Mouse (Mus musculus): ENCODE data around the gene Pias1. TPM values are rescaled to one million over a fixed set of nuclear protein-coding genes. Genes with fewer than 3 reads are reported as not detected.

The Pias1 gene
- polyA plus RNA-seq, 1 experiment from 2014 or later = 22.0 TPM

DNA sequence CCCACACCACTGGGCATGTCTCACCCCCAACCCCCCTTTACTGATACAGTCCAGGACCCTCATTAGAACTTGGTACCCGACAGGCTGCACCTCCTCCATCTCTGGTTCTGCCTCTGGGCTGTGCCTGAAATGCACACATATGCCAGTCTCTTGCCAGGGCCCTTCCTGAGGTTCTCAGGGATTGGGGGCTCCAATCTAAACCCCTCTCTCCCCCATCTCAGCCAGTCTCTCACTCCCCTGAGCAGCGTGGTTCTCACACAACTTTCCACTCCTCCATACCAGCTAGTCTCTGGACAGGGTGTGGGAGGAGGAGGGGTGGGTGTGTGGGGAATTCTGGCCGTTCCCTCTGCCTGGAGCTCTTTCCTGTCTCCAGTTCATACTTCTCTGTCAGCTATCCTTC lies 150.1 kb downstream of the Pias1 start:
- Histone ChIP-seq H3K9me3 (ENCODE audit: control insufficient read depth) (no peaks in the 10 kb centered on the region), H3K4me1 (replicated peaks; ENCODE audit: control insufficient read depth, insufficient read depth, low read length) (peaks cover 6% of the 10 kb centered on the region; the same call in 1 of the 2 replicates), H3K27ac (ENCODE audit: low read depth, low read length) (no peak overlapping the region), H3K36me3 (ENCODE audit: control insufficient read depth, insufficient read depth) (no peaks in the 10 kb centered on the region; the same call in 1 of the 2 replicates), H3K9ac (ENCODE audit: low read depth, low read length) (no peak overlapping the region), H3K4me2 (replicated peaks; ENCODE audit: low read depth) (no peak overlapping the region), H3K27me3 (replicated peaks; ENCODE audit: control insufficient read depth, insufficient read depth, low read length) (no peaks in the 10 kb centered on the region), H3K4me3 (ENCODE audit: low read depth, low read length) (no peak overlapping the region)
- TF ChIP-seq CTCF (IDR thresholded peaks at IDR 0.05; ENCODE audit: low read depth) = no peak
- whole genome bisulfite sequencing = 48% methylated on average over 3 of the region's 3 CpGs
- no peak for ATAC-seq

DNA sequence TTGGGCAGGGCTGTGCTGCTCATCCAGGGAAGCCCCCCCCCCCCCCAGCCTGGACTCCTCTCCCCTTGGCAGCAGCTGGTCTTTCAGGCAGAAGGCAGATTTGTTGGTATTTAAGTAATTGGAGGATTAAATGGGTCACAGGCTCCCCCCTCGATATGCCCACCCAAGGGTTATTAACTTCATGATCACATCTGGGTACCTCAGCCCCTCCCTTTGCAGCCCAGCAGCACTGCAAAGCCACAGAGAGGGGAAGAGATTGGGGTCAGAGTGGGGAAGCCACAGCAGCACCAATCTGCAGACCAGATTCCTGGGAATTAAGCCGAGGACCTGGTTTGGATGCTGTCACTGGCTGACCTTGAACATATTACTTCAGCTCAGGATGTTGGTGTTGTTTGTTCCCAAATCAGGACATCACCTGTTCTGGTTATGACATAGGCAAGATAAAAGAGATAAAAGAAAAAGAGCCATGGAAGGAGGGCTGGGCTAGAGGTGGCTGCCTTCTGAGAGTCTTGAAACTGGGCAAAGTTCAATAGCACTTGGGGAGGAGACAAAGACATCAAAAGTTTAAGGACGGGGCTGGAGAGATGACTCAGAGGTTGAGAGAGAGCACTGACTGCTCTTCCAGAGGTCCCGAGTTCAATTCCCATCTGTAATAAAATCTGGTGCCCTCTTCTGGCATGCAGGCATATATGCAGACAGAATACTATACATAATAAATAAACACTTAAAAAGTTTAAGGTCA lies 151.8 kb downstream of the Pias1 start:
- Histone ChIP-seq H3K36me3 (ENCODE audit: control insufficient read depth, insufficient read depth) (no peaks in the 10 kb centered on the region; the same call in 1 of the 2 replicates), H3K9ac (ENCODE audit: low read depth, low read length) (no peak overlapping the region), H3K4me1 (replicated peaks; ENCODE audit: control insufficient read depth, insufficient read depth, low read length) (peaks cover 6% of the 10 kb centered on the region; the same call in 1 of the 2 replicates), H3K27ac (ENCODE audit: low read depth, low read length) (no peak overlapping the region), H3K4me2 (replicated peaks; ENCODE audit: low read depth) (no peak overlapping the region), H3K9me3 (ENCODE audit: control insufficient read depth) (no peaks in the 10 kb centered on the region), H3K4me3 (ENCODE audit: low read depth, low read length) (no peak overlapping the region), H3K27me3 (replicated peaks; ENCODE audit: control insufficient read depth, insufficient read depth, low read length) (no peaks in the 10 kb centered on the region)
- WGBS = 34% methylated on average over 4 of the region's 4 CpGs
- peak; percentile 51 for ATAC-seq
- peak; percentile 42 for TF ChIP-seq CTCF (IDR thresholded peaks at IDR 0.05; ENCODE audit: low read depth)

DNA sequence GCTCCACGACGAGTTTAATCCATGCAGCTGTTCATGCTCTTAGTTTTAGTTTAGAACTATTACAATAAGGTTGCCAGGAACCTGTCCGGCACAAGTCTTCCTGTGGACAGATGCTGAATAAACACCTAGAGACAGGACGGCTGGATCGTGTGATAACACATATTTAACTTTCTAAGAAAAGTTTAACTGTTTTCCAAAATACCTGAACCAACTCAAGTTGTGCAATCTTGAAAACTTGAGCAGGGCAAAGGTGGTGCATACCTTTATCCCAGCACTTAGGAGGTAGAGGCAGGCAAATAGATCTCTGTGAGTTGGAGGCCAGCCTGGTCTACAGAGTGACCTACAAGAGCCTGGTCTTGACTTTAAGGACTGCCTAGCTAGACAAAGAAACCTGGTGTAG lies 152.8 kb downstream of the Pias1 start:
- Histone ChIP-seq H3K27ac (ENCODE audit: low read depth, low read length) (no peak overlapping the region), H3K4me1 (replicated peaks; ENCODE audit: control insufficient read depth, insufficient read depth, low read length) (peaks cover 6% of the 10 kb centered on the region; the same call in 1 of the 2 replicates), H3K4me3 (ENCODE audit: low read depth, low read length) (no peak overlapping the region), H3K9ac (ENCODE audit: low read depth, low read length) (no peak overlapping the region), H3K4me2 (replicated peaks; ENCODE audit: low read depth) (no peak overlapping the region), H3K9me3 (ENCODE audit: control insufficient read depth) (no peaks in the 10 kb centered on the region), H3K36me3 (ENCODE audit: control insufficient read depth, insufficient read depth) (no peaks in the 10 kb centered on the region; the same call in 1 of the 2 replicates), H3K27me3 (replicated peaks; ENCODE audit: control insufficient read depth, insufficient read depth, low read length) (no peaks in the 10 kb centered on the region)
- no peak for ATAC-seq
- no peak for TF ChIP-seq CTCF (IDR thresholded peaks at IDR 0.05; ENCODE audit: low read depth)
- 51% methylated on average over 5 of the region's 5 CpGs for WGBS

DNA sequence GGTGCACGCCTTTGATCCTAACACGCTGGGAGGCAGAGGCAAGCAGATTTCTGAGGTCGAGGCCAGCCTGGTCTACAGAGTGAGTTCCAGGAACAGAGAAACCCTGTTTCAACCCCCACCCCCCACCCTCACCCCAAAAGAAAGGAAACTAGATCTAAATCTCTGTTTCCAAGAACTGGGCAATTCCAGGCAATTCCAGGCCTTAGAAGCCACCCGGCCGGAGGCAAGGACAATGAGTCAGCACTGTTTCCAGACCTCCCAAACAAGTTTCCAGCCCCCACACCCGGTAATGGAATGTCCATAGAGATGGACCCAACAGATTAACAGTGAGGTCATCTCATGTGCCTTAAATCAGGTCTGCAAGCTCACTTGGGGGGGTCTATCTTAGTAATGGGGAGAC lies 157.8 kb downstream of the Pias1 start:
- Histone ChIP-seq H3K27me3 (replicated peaks; ENCODE audit: control insufficient read depth, insufficient read depth, low read length) (no peaks in the 10 kb centered on the region), H3K9ac (ENCODE audit: low read depth, low read length) (no peak overlapping the region)
- WGBS = 72% methylated on average over 6 of the region's 6 CpGs

GRCm38 (mm10) chr9:62828662-62829086 lies 159.1 kb downstream of the Pias1 start:
- H3K36me3 ChIP-seq (ENCODE audit: control insufficient read depth, insufficient read depth) = no peaks in the 10 kb centered on the region
- no peaks in the 10 kb centered on the region for H3K9me3 ChIP-seq (ENCODE audit: control insufficient read depth)
- no peaks in the 10 kb centered on the region for H3K27me3 ChIP-seq (replicated peaks; ENCODE audit: control insufficient read depth, insufficient read depth, low read length)
- H3K4me2 ChIP-seq (replicated peaks; ENCODE audit: low read depth) = peak overlapping the region; percentile 64
- peak overlapping the region; percentile 30 for H3K4me3 ChIP-seq (ENCODE audit: low read depth, low read length)
- H3K27ac ChIP-seq (ENCODE audit: low read depth, low read length) = no peak overlapping the region
- H3K4me1 ChIP-seq (replicated peaks; ENCODE audit: control insufficient read depth, insufficient read depth, low read length) = peaks cover 2% of the 10 kb centered on the region; the same call in 1 of the 2 replicates
- TF ChIP-seq CTCF (IDR thresholded peaks at IDR 0.05; ENCODE audit: low read depth) = peak; percentile 99
- no peak overlapping the region for H3K9ac ChIP-seq (ENCODE audit: low read depth, low read length)
- WGBS = 0% methylated on average over 23 of the region's 23 CpGs
- ATAC-seq = peak; percentile 99

More for the DNA sequence above, 157.8 kb downstream of the Pias1 start:
- H3K9me3 ChIP-seq (ENCODE audit: control insufficient read depth) = no peaks in the 10 kb centered on the region
- peaks cover 2% of the 10 kb centered on the region; the same call in 1 of the 2 replicates for H3K4me1 ChIP-seq (replicated peaks; ENCODE audit: control insufficient read depth, insufficient read depth, low read length)
- no peak for ATAC-seq
- H3K27ac ChIP-seq (ENCODE audit: low read depth, low read length) = no peak overlapping the region
- H3K36me3 ChIP-seq (ENCODE audit: control insufficient read depth, insufficient read depth) = no peaks in the 10 kb centered on the region
- TF ChIP-seq CTCF (IDR thresholded peaks at IDR 0.05; ENCODE audit: low read depth) = no peak
- H3K4me3 ChIP-seq (ENCODE audit: low read depth, low read length) = no peak overlapping the region
- H3K4me2 ChIP-seq (replicated peaks; ENCODE audit: low read depth) = no peak overlapping the region

Other genes starting within 250 kb of the Pias1 start
- gene Fem1b, start 176.0 kb downstream of the Pias1 start, polyA plus RNA-seq (2015; fragmentation: Nextera tagmentation; extraction: Ambion mirVana) = 8.9 and 9.2 TPM in 2 replicates
- 60.3 and 63.3 TPM in 2 replicates for gene Cln6, start 149.1 kb downstream of the Pias1 start, polyA plus RNA-seq (2015; fragmentation: Nextera tagmentation; extraction: Ambion mirVana)
- 597 and 634 TPM in 2 replicates for gene Calml4, start 129.8 kb downstream of the Pias1 start, polyA plus RNA-seq (2015; fragmentation: Nextera tagmentation; extraction: Ambion mirVana)
- not detected in 2 replicates for gene Skor1, start 161.0 kb upstream of the Pias1 start, polyA plus RNA-seq (2015; fragmentation: Nextera tagmentation; extraction: Ambion mirVana)